In genomic region chr13:23756790-23757189, GRCm38 (mm10) we compare ENCODE assay signal across 8 mouse cellular contexts. TPM values are rescaled to one million over a fixed set of nuclear protein-coding genes. Genes with fewer than 3 reads are reported as not detected.
DNase-seq lines count a peak whose midpoint lies in the region; ATAC-seq lines count a peak whose summit lies in the region.

TSS of gene Hist1h4b (plus strand) at chr13:23757013.

- peak; percentile 92 for DNase-seq in urinary bladder, postnatal 14 days (ENCODE audit: low spot score)
- DNase-seq in urinary bladder, postnatal 10 days (ENCODE audit: low spot score) = no peak
- DNase-seq in embryo, embryonic 9.5 days (ENCODE audit: extremely low spot score) = peak; percentile 97
- DNase-seq in gastrocnemius, postnatal 4 days (ENCODE audit: low spot score in 2 of 2) = peak; percentile 56 to 81
- peak; percentile 91 to 98 for DNase-seq in left cerebral cortex, postnatal 25 days (ENCODE audit: low spot score in 2 of 2)
- peak; percentile 90 for DNase-seq in mesoderm, embryonic 11.5 days (ENCODE audit: low read depth, low spot score)
- peak; percentile 79 for DNase-seq in skeletal muscle tissue, adult 2 months (ENCODE audit: low read depth, low spot score)

- peak within 1 kb of the TSS; percentile 92 for H3K27ac ChIP-seq in intestine, embryonic 16.5 days (ENCODE audit: low read length)

- H3K27me3 ChIP-seq in intestine, embryonic 16.5 days (replicated peaks; ENCODE audit: control insufficient read depth, insufficient read depth, low read length) = no peaks in the 10 kb centered on the region

- no peaks in the 10 kb centered on the region for H3K36me3 ChIP-seq in intestine, embryonic 16.5 days (ENCODE audit: control insufficient read depth, insufficient read depth, low read length)

- 1% methylated on average over 12 of the region's 22 CpGs for WGBS in intestine, embryonic 16.5 days

- peak; percentile 78 for ATAC-seq in intestine, embryonic 16.5 days

- peak within 1 kb of the TSS; percentile 46 for H3K4me3 ChIP-seq in intestine, embryonic 16.5 days (ENCODE audit: low read length)

- no peaks in the 10 kb centered on the region for H3K9me3 ChIP-seq in intestine, embryonic 16.5 days (ENCODE audit: control insufficient read depth, low read length)

- H3K9ac ChIP-seq in intestine, embryonic 16.5 days (ENCODE audit: low read depth, low read length) = peak within 1 kb of the TSS; percentile 68

- H3K4me1 ChIP-seq in intestine, embryonic 16.5 days (ENCODE audit: control insufficient read depth, insufficient read depth, low read length) = 0 out of 2 replicates have a peak, but pooled peaks cover 12% of the 10 kb centered on the region

- peak within 1 kb of the TSS; percentile 67 for H3K4me2 ChIP-seq in intestine, embryonic 16.5 days (ENCODE audit: low read depth, low read length)

- intact Hi-C loops in left cerebral cortex, postnatal 25 days (cut with DNase I) = loop anchor here (5.0 to 10.0 kb wide), 3 partner anchors 179 to 1972 kb away; partner anchors contain the start of genes Hist1h1b, Hist1h2ag, Hist1h2an and Hist1h2bj

RNA-seq across cellular contexts. Expression of gene Hist1h4b, which starts in this region (rescaled TPM):
- total RNA-seq in gastrocnemius, postnatal 4 days (2021) = 100 to 1,000 TPM; 298 to 366 TPM
- 1.4 and 2.1 TPM in 2 replicates for polyA plus RNA-seq in intestine, embryonic 16.5 days (2015; fragmentation: Nextera tagmentation; extraction: Ambion mirVana)
- total RNA-seq in left cerebral cortex, postnatal 25 days (2021) = 10 to 100 TPM; 87.5 to 89.8 TPM
